18 mouse cellular contexts compared by ENCODE assay signal in the genomic region with DNA sequence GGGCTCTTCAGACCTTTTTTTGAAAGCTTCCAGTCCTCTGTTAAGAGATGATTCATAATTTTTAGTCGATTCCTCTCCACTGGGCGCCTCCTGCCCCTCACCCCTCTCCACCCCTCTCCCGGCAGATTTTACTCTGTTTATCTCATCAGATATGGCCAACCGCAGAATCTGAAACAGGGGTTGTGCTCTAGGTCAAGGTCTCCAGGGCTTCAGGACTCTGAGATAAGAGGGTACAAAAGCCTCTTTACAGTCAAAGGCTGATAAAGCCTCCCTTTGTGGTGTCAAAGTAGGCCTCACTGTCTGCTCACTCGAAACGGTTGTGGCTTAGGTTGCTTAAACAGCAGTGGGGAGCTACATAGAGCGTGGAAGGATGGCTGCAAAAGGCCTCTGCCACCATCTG. TPM values are rescaled to one million over a fixed set of nuclear protein-coding genes. Genes with fewer than 3 reads are reported as not detected.
DNase-seq lines count a peak whose midpoint lies in the region; ATAC-seq and TF ChIP-seq lines count a peak whose summit lies in the region.
"Had no signal": no experiment of that assay in that cellular context is flagged by ENCODE, and none has a peak within 500 bp of the region (broad histone marks: within the 10 kb centered on the region; RNA-seq: fewer than 3 reads in every experiment).

No protein-coding gene starts in this region.

- 0 out of 2 replicates have a peak overlapping the region, but pooled peaks have one; percentile 29 for H3K27ac ChIP-seq in heart, embryonic 10.5 days
- no peak overlapping the region for H3K27ac ChIP-seq in MEL (ENCODE audit: control insufficient read depth, low read depth, low read length)
- H3K27ac ChIP-seq in liver, embryonic 11.5 days (ENCODE audit: low read depth, low read length), result peak overlapping the region; percentile 62; the same call in 1 of the 2 replicates
- no peak overlapping the region for H3K27ac ChIP-seq in gastrocnemius, adult 2 months
- H3K27ac ChIP-seq: embryonic facial prominence, embryonic 10.5 days; midbrain, embryonic 12.5 days had no signal

- H3K79me2 ChIP-seq in MEL (ENCODE audit: control insufficient read depth, insufficient read depth, low read length, poor library complexity), result no peaks in the 10 kb centered on the region

- ATAC-seq in liver, embryonic 11.5 days (replicated peaks; ENCODE audit: low FRiP score), result peak; percentile 69
- peak; percentile 26 for ATAC-seq in megakaryocyte progenitor cell, adult 5-6 weeks (replicated peaks; ENCODE audit: poor library complexity)
- ATAC-seq: forebrain, embryonic 14.5 days had no signal

- DNase-seq in heart, embryonic 10.5 days (ENCODE audit: low spot score), result no peak
- DNase-seq in heart, postnatal 14 days, result no peak
- DNase-seq in MEL (ENCODE audit: low read depth, low spot score), result peak; percentile 33
- DNase-seq in liver, embryonic 11.5 days (ENCODE audit: low spot score), result no peak
- no peak for DNase-seq in gastrocnemius, adult 2 months
- no peak for DNase-seq in cerebellum, adult 11-12 months
- DNase-seq in T-cell, adult 2 months (ENCODE audit: low spot score), result no peak
- DNase-seq: cerebellum, postnatal 36 days; left cerebral cortex, postnatal 4 days; lung, adult 18-20 months; lung, postnatal 36 days; right cerebral cortex, postnatal 4 days; thymus, postnatal 36 days had no signal

- no peak overlapping the region for H3K4me3 ChIP-seq in heart, embryonic 10.5 days
- no peak overlapping the region for H3K4me3 ChIP-seq in MEL (ENCODE audit: control insufficient read depth in 1 of 2, insufficient read depth in 1 of 2, low read depth in 2 of 2, low read length in 2 of 2)
- H3K4me3 ChIP-seq in liver, embryonic 11.5 days (ENCODE audit: low read depth, low read length), result no peak overlapping the region
- H3K4me3 ChIP-seq in gastrocnemius, adult 2 months, result no peak overlapping the region
- H3K4me3 ChIP-seq: embryonic facial prominence, embryonic 10.5 days; heart, embryonic 12.5 days; midbrain, embryonic 12.5 days had no signal

- no peak for TF ChIP-seq CTCF in MEL (IDR thresholded peaks at IDR 0.05 in 2 of 3, conservative IDR thresholded peaks at IDR 0.05 in 1 of 3; ENCODE audit: control insufficient read depth in 1 of 3, insufficient read depth in 1 of 3, low read depth in 2 of 3, low read length in 3 of 3, poor library complexity in 1 of 3, severe bottlenecking in 1 of 3)
- no peak for TF ChIP-seq CTCF in gastrocnemius, adult 2 months (IDR thresholded peaks at IDR 0.05)

- intact Hi-C loops in heart, postnatal 14 days (cut with DNase I), result no loop called here
- intact Hi-C loops in gastrocnemius, adult 2 months (cut with DNase I), result no loop called here

- TF ChIP-seq EP300 in MEL (IDR thresholded peaks at IDR 0.05; ENCODE audit: low read depth in 1 of 2, low read length in 2 of 2), result peak; percentile 29 to 54; a peak in 2 of 4 replicates

- no peaks in the 10 kb centered on the region for H3K9me3 ChIP-seq in heart, embryonic 10.5 days
- H3K9me3 ChIP-seq in MEL (replicated peaks; ENCODE audit: insufficient read depth, low read length), result no peaks in the 10 kb centered on the region
- H3K9me3 ChIP-seq in liver, embryonic 11.5 days (ENCODE audit: control insufficient read depth, low read length), result no peaks in the 10 kb centered on the region
- H3K9me3 ChIP-seq: embryonic facial prominence, embryonic 10.5 days; heart, embryonic 12.5 days; midbrain, embryonic 12.5 days had no signal

- TF ChIP-seq RAD21 in MEL (IDR thresholded peaks at IDR 0.05; ENCODE audit: low read depth, low read length), result no peak

- H3K36me3 ChIP-seq in heart, embryonic 10.5 days, result no peaks in the 10 kb centered on the region
- H3K36me3 ChIP-seq in MEL (ENCODE audit: control insufficient read depth in 1 of 2, insufficient read depth in 2 of 2, low read length in 2 of 2), result 0 out of 4 replicates have a peak, but pooled peaks cover 0 to 2% of the 10 kb centered on the region in 2 experiments
- H3K36me3 ChIP-seq in liver, embryonic 11.5 days (ENCODE audit: control insufficient read depth, insufficient read depth, low read length), result no peaks in the 10 kb centered on the region
- H3K36me3 ChIP-seq: midbrain, embryonic 12.5 days had no signal

- H3K27me3 ChIP-seq in heart, embryonic 10.5 days (ENCODE audit: insufficient read depth, poor library complexity, severe bottlenecking), result no peaks in the 10 kb centered on the region
- peaks cover 0 to 3% of the 10 kb centered on the region in 2 experiments; a peak in 2 of 4 replicates for H3K27me3 ChIP-seq in MEL (ENCODE audit: control insufficient read depth in 1 of 2, insufficient read depth in 2 of 2, low read length in 2 of 2)
- H3K27me3 ChIP-seq in liver, embryonic 11.5 days (replicated peaks; ENCODE audit: control insufficient read depth, insufficient read depth, low read length), result 0 out of 2 replicates have a peak, but pooled peaks cover 2% of the 10 kb centered on the region
- H3K27me3 ChIP-seq: heart, embryonic 12.5 days; midbrain, embryonic 12.5 days had no signal

- peaks cover 13% of the 10 kb centered on the region for H3K4me1 ChIP-seq in heart, embryonic 10.5 days
- H3K4me1 ChIP-seq in MEL (ENCODE audit: control insufficient read depth in 1 of 2, insufficient read depth in 2 of 2, low read length in 2 of 2), result no peaks in the 10 kb centered on the region
- H3K4me1 ChIP-seq in liver, embryonic 11.5 days (replicated peaks; ENCODE audit: control insufficient read depth, insufficient read depth, low read length), result peaks cover 8% of the 10 kb centered on the region
- H3K4me1 ChIP-seq: embryonic facial prominence, embryonic 10.5 days; midbrain, embryonic 12.5 days had no signal

- H3K4me2 ChIP-seq in liver, embryonic 11.5 days, result no peak overlapping the region
- H3K4me2 ChIP-seq: heart, embryonic 12.5 days; midbrain, embryonic 12.5 days had no signal

- no peak for TF ChIP-seq POLR2A in MEL (IDR thresholded peaks at IDR 0.05; ENCODE audit: control insufficient read depth in 1 of 2, insufficient read depth in 1 of 2, low read depth in 1 of 2, low read length in 2 of 2, poor library complexity in 1 of 2)

- no peak overlapping the region for H3K9ac ChIP-seq in MEL (ENCODE audit: control insufficient read depth, low read depth, low read length, poor library complexity, severe bottlenecking)
- H3K9ac ChIP-seq in liver, embryonic 11.5 days (ENCODE audit: low read depth, low read length), result no peak overlapping the region
- H3K9ac ChIP-seq: heart, embryonic 12.5 days; midbrain, embryonic 12.5 days had no signal

- WGBS in heart, embryonic 10.5 days, result 32% methylated on average over 7 of the region's 7 CpGs
- WGBS in liver, embryonic 11.5 days, result 16% methylated on average over 7 of the region's 7 CpGs

TF ChIP-seq in MEL, 35 proteins besides CTCF, POLR2A, EP300 and RAD21 (continues in another document):
- TF ChIP-seq KAT2A (conservative IDR thresholded peaks at IDR 0.05; ENCODE audit: low read depth, low read length) (no peak), MAFK (IDR thresholded peaks at IDR 0.05; ENCODE audit: borderline replicate concordance, low read depth, low read length) (peak; percentile 38; the same call in 1 of the 2 replicates), MEF2A (IDR thresholded peaks at IDR 0.05; ENCODE audit: extremely low read depth, insufficient replicate concordance, low read depth, low read length, poor library complexity, severe bottlenecking) (no peak), MAZ (IDR thresholded peaks at IDR 0.05; ENCODE audit: low read depth, low read length) (0 out of 2 replicates have a peak, but pooled peaks have one; percentile 23), E2F4 (IDR thresholded peaks at IDR 0.05; ENCODE audit: borderline replicate concordance, low read depth, low read length) (no peak), CHD1 (IDR thresholded peaks at IDR 0.05; ENCODE audit: low read depth, low read length) (no peak), UBTF (IDR thresholded peaks at IDR 0.05; ENCODE audit: borderline replicate concordance, insufficient read depth, low read depth, low read length) (no peak), TCF12 (IDR thresholded peaks at IDR 0.05; ENCODE audit: low read depth, low read length) (peak; percentile 54), CHD2 (IDR thresholded peaks at IDR 0.05; ENCODE audit: low read length) (no peak), TAL1 (IDR thresholded peaks at IDR 0.05; ENCODE audit: low read length) (no peak), GATA1 (IDR thresholded peaks at IDR 0.05; ENCODE audit: low read depth, low read length) (peak; percentile 60), JUND (IDR thresholded peaks at IDR 0.05; ENCODE audit: low read depth, low read length) (no peak), ELF1 (IDR thresholded peaks at IDR 0.05; ENCODE audit: low read depth, low read length) (no peak), NRF1 (IDR thresholded peaks at IDR 0.05; ENCODE audit: insufficient read depth, low read depth, low read length, poor library complexity, severe bottlenecking) (no peak), ETS1 (IDR thresholded peaks at IDR 0.05; ENCODE audit: low read depth, low read length) (peak; percentile 32; the same call in 1 of the 2 replicates), MYC (IDR thresholded peaks at IDR 0.05; ENCODE audit: low read depth, low read length) (no peak), POLR2AphosphoS5 (IDR thresholded peaks at IDR 0.05; ENCODE audit: borderline replicate concordance, low read depth, low read length) (no peak), GABPA (IDR thresholded peaks at IDR 0.05; ENCODE audit: low read depth, low read length) (no peak)

RNA-seq across cellular contexts. Expression of gene Tmem86a, which starts 8.9 kb away (rescaled TPM):
- 14.8 and 19.9 TPM in 2 replicates for polyA plus RNA-seq in heart, embryonic 10.5 days (2016; fragmentation: Nextera tagmentation; extraction: Ambion mirVana)
- total RNA-seq in heart, postnatal 14 days (2021), result 10 to 100 TPM; 26.4 to 31.0 TPM
- total RNA-seq in MEL (2012; rRNA removed), result 0.23 and 0.27 TPM in 2 replicates
- polyA plus RNA-seq in MEL (2012; ENCODE audit: insufficient read depth in 1 of 2, insufficient read length in 2 of 2, low read depth in 1 of 2, low replicate concordance in 2 of 2, missing spikeins in 1 of 2), result under 1 TPM in 1 of 2 experiments, not detected in 1; 0.54 TPM
- polyA plus RNA-seq in liver, embryonic 11.5 days (2014; fragmentation: Nextera tagmentation; extraction: Ambion mirVana), result 23.3 and 24.2 TPM in 2 replicates
- 2.3 and 4.0 TPM in 2 replicates for total RNA-seq in megakaryocyte progenitor cell, adult 5-6 weeks (2015)
- 1.4 and 2.2 TPM in 2 replicates for total RNA-seq in megakaryocyte progenitor cell, adult 5-6 weeks (2017)
- total RNA-seq in gastrocnemius, adult 2 months (2021), result 1 to 10 TPM; 4.0 to 4.8 TPM

RNA-seq across cellular contexts. Expression of gene Spty2d1, which starts 51.1 kb away (rescaled TPM):
- polyA plus RNA-seq in heart, embryonic 10.5 days (2016; fragmentation: Nextera tagmentation; extraction: Ambion mirVana), result 14.4 and 15.6 TPM in 2 replicates
- 10 to 100 TPM; 10.2 to 11.1 TPM for total RNA-seq in heart, postnatal 14 days (2021)
- total RNA-seq in MEL (2012; rRNA removed), result 14.9 and 15.1 TPM in 2 replicates
- polyA plus RNA-seq in MEL (2012; ENCODE audit: insufficient read depth in 1 of 2, insufficient read length in 2 of 2, low read depth in 1 of 2, low replicate concordance in 2 of 2, missing spikeins in 1 of 2), result 10 to 100 TPM; 14.4 to 36.9 TPM
- 21.4 and 25.3 TPM in 2 replicates for polyA plus RNA-seq in liver, embryonic 11.5 days (2014; fragmentation: Nextera tagmentation; extraction: Ambion mirVana)
- 30.4 and 34.9 TPM in 2 replicates for total RNA-seq in megakaryocyte progenitor cell, adult 5-6 weeks (2015)
- 25.4 and 30.7 TPM in 2 replicates for total RNA-seq in megakaryocyte progenitor cell, adult 5-6 weeks (2017)
- total RNA-seq in gastrocnemius, adult 2 months (2021), result 1 to 10 TPM; 4.1 to 5.7 TPM

Comparison
In these comparisons a context has a peak if more than half of its experiments do, and no peak if none do; other contexts are left out.
1. H3K27ac ChIP-seq: peak in heart, embryonic 10.5 days (single experiment) and liver, embryonic 11.5 days (single experiment); none in MEL (single experiment) and gastrocnemius, adult 2 months (single experiment).
2. RNA of gene Tmem86a, which starts 8.9 kb away (total RNA-seq): 26.4 to 31.0 TPM in heart, postnatal 14 days; 4.0 to 4.8 TPM in gastrocnemius, adult 2 months, 1.4 to 4.0 TPM in megakaryocyte progenitor cell, adult 5-6 weeks and 0.23 to 0.27 TPM in MEL; every median in the first group is over 4 times any median in the second.